Mouse (Mus musculus) forebrain, postnatal 0 days (tissue): ENCODE measurements around the gene Gm45808. TPM values are rescaled to one million over a fixed set of nuclear protein-coding genes. Genes with fewer than 3 reads are reported as not detected.
"Not testable (repeated sequence)": the region's sequence is repeated elsewhere in the genome, so short reads cannot be mapped to it uniquely, and the experiment has no call there.

Experiments
- ATAC-seq: fragments of 200-750 bp; cut with Nextera tagmentation; 2 replicates; pipeline ENCODE4 v1.8.0; 2017; ENCODE audit warnings: mild to moderate bottlenecking, moderate library complexity
- DNase-seq: peaks from one replicate; pipeline ENCODE4 v3.0.0-alpha.2; 2015
- H3K27ac ChIP-seq: fragments of 300-500 bp; sonication (generic); 2 replicates; pipeline ENCODE4 v1.5.1; 2014; ENCODE audit warnings: low read depth, mild to moderate bottlenecking, antibody characterized with exemption, low read length, moderate library complexity, mixed read lengths
- H3K27me3 ChIP-seq: fragments of 300-500 bp; sonication (generic); 2 replicates; pipeline ENCODE4 v1.6.1; 2014; ENCODE audit warnings: mild to moderate bottlenecking, low read length, mixed read lengths; ENCODE audit not compliant: insufficient read depth
- H3K36me3 ChIP-seq: fragments of 300-500 bp; sonication (generic); 2 replicates; pipeline ENCODE4 v1.6.1; 2014; ENCODE audit warnings: mild to moderate bottlenecking, moderate library complexity; ENCODE audit not compliant: insufficient read depth
- H3K4me1 ChIP-seq: fragments of 300-500 bp; sonication (generic); 2 replicates; pipeline ENCODE4 v1.6.1; 2014; ENCODE audit warnings: antibody characterized with exemption; ENCODE audit not compliant: insufficient read depth
- H3K4me2 ChIP-seq: fragments of 300-500 bp; sonication (generic); 2 replicates; pipeline ENCODE4 v1.6.1; 2014; ENCODE audit warnings: low read depth, mild to moderate bottlenecking, moderate library complexity
- H3K4me3 ChIP-seq: fragments of 300-500 bp; sonication (generic); 2 replicates; pipeline ENCODE4 v1.5.1; 2014; ENCODE audit warnings: low read depth, low read length, mixed read lengths
- H3K9ac ChIP-seq: fragments of 300-500 bp; sonication (generic); 2 replicates; pipeline ENCODE4 v1.6.1; 2014; ENCODE audit warnings: mild to moderate bottlenecking
- H3K9me3 ChIP-seq: fragments of 300-500 bp; sonication (generic); 2 replicates; pipeline ENCODE4 v1.6.1; 2016; ENCODE audit warnings: low read length
- CTCF ChIP-seq: sonication (generic); IDR thresholded peaks from 2 replicates; pipeline ENCODE4 v1.5.1; 2016; ENCODE audit warnings: antibody characterized with exemption, control low read depth, low read depth
- WGBS: fragments of 180-500 bp; shearing (Covaris S2); extraction: QIAGEN DNeasy Blood & Tissue Kit; methylation state at CpG from one replicate; pipeline ENCODE4 v1.1.7; 2014; 5-methylcytosine and 5-hydroxymethylcytosine counted together
- polyA plus RNA-seq: library from polyadenylated mRNA; unstranded; fragments of >200 nt; fragmentation: Nextera tagmentation; extraction: Ambion mirVana; gene quantifications from 2 replicates; pipeline ENCODE4 v1.2.1, GENCODE M21; 2015
- total RNA-seq: library from RNA; depleted of rRNA; stranded (reverse); fragments of >200 nt; gene quantifications from 2 replicates; pipeline ENCODE4 v1.2.3, GENCODE M21; 2014

The Gm45808 gene
- total and polyA plus RNA-seq, 2 experiments from 2014 or later, result not detected

GRCm38 (mm10) chr7:45491264-45491663 lies 4.7 kb upstream of the Gm45808 start:
- DNase-seq, result no peak
- 30% methylated on average over 3 of the region's 3 CpGs for WGBS
- Histone ChIP-seq H3K4me2 (no peak overlapping the region), H3K9me3 (no peaks in the 10 kb centered on the region), H3K27me3 (no peaks in the 10 kb centered on the region), H3K9ac (no peak overlapping the region), H3K27ac (no peak overlapping the region), H3K4me3 (no peak overlapping the region), H3K36me3 (peaks cover 38% of the 10 kb centered on the region), H3K4me1 (0 out of 2 replicates have a peak, but pooled peaks cover 6% of the 10 kb centered on the region)
- TF ChIP-seq CTCF, result no peak
- ATAC-seq, result no peak

GRCm38 (mm10) chr7:45490822-45491221 lies 4.2 kb upstream of the Gm45808 start:
- H3K27me3 ChIP-seq, result no peaks in the 10 kb centered on the region
- 0 out of 2 replicates have a peak, but pooled peaks cover 6% of the 10 kb centered on the region for H3K4me1 ChIP-seq
- H3K4me2 ChIP-seq, result no peak overlapping the region
- ATAC-seq (no peak), DNase-seq (no peak)
- no peak overlapping the region for H3K4me3 ChIP-seq
- peaks cover 34% of the 10 kb centered on the region for H3K36me3 ChIP-seq
- 60% methylated on average over 9 of the region's 9 CpGs for WGBS
- H3K9me3 ChIP-seq, result no peaks in the 10 kb centered on the region
- no peak overlapping the region for H3K9ac ChIP-seq
- no peak overlapping the region for H3K27ac ChIP-seq
- TF ChIP-seq CTCF, result no peak

DNA sequence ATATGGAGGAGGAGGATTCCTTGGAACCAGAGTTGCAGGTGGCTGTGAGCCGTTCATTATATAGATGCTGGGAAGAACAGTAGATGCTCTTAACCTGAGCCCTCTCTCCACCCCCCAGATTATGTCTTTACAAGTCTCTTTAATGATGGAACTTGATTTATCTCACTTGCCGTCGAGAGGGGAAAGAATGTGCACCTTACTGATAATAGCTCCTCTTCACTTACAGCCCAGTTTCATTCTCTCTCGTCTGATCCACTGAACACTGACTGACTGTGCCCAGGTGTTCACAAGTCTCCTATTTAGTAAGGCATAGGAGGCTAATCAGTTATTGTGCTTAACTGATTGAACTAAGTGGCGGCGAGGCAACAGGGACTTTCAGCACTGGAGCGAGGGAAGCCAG lies 3.0 kb upstream of the Gm45808 start:
- WGBS, result 73% methylated on average over 7 of the region's 7 CpGs
- H3K9ac ChIP-seq, result no peak overlapping the region
- no peaks in the 10 kb centered on the region for H3K27me3 ChIP-seq
- peaks cover 21% of the 10 kb centered on the region for H3K36me3 ChIP-seq
- H3K27ac ChIP-seq, result no peak overlapping the region
- TF ChIP-seq CTCF, result no peak
- no peak overlapping the region for H3K4me2 ChIP-seq
- no peak overlapping the region for H3K4me3 ChIP-seq
- no peaks in the 10 kb centered on the region for H3K9me3 ChIP-seq
- H3K4me1 ChIP-seq, result 0 out of 2 replicates have a peak, but pooled peaks cover 6% of the 10 kb centered on the region
- DNase-seq (no peak), ATAC-seq (no peak)

DNA sequence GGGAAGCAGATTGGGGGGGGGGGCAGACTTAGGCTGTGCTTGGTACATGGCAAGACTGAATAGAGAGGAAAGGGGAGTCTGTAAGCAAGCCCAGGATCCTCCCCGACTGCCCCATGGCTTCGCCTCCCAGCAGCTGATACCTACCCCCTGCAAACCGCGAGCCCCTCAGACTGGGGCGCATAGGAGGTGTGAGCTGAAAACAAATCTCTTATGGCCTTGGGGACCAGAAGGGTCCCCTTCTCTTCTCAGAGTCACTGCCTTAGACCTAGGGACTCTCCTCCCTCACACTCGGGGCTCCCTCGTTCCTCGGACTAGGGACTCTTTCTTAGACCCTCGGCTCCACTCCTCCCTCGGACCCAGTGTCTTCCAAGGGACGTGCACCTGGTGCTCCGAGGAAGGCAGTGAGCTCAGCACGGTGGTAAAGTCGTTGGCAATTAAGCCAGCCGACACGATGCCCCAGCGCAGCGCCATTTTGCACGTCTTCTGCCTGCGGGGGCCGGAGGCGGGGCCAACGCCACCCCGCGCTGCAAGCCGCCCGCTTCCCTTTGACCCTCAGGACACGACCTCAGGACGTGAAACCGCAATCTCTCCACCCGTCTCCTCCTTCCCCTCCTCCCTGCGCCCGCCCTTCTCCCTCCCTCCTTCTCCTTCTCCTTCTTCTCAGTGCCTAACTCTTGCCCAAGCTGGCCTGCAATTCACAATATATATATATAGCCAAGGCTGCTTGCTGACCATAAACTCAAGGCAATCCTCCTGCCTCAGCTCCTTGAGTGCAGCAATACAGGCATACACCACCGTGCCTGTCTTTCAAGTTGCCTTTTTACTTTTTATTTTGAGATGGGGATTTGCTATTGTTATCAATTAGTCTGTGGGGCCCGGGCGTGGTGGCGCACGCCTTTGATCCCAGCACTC lies 1.9 kb upstream of the Gm45808 start, which contains the start of gene Dhdh:
Dhdh (minus strand) TSS at position 513 of the 912 bp plus-strand sequence.
- Histone ChIP-seq H3K4me1 (0 out of 2 replicates have a peak, but pooled peaks cover 6% of the 10 kb centered on the region), H3K4me3 (peak within 1 kb of the TSS; percentile 31), H3K27me3 (no peaks in the 10 kb centered on the region), H3K27ac (peak within 1 kb of the TSS; percentile 80), H3K9me3 (no peaks in the 10 kb centered on the region), H3K36me3 (peaks cover 11% of the 10 kb centered on the region; the same call in 1 of the 2 replicates), H3K4me2 (peak within 1 kb of the TSS; percentile 48), H3K9ac (peak within 1 kb of the TSS; percentile 50)
- peak; percentile 69 for ATAC-seq
- 8% methylated on average over 36 of the region's 38 CpGs for WGBS
- no peak for DNase-seq
- no peak for TF ChIP-seq CTCF

- Histone ChIP-seq H3K4me1 (0 out of 2 replicates have a peak, but pooled peaks cover 6% of the 10 kb centered on the region), H3K4me2 (peak overlapping the region; percentile 48), H3K27ac (peak overlapping the region; percentile 80), H3K9me3 (no peaks in the 10 kb centered on the region), H3K4me3 (peak overlapping the region; percentile 31), H3K9ac (peak overlapping the region; percentile 50; the same call in 1 of the 2 replicates), H3K36me3 (peaks cover 4% of the 10 kb centered on the region; the same call in 1 of the 2 replicates), H3K27me3 (no peaks in the 10 kb centered on the region)
- TF ChIP-seq CTCF, result no peak
- WGBS, result 21% methylated on average over 11 of the region's 11 CpGs
- DNase-seq (peak; percentile 58), ATAC-seq (peak; percentile 63)
These were observed 1.3 kb upstream of the Gm45808 start for GRCm38 (mm10) chr7:45487861-45488292.

DNA sequence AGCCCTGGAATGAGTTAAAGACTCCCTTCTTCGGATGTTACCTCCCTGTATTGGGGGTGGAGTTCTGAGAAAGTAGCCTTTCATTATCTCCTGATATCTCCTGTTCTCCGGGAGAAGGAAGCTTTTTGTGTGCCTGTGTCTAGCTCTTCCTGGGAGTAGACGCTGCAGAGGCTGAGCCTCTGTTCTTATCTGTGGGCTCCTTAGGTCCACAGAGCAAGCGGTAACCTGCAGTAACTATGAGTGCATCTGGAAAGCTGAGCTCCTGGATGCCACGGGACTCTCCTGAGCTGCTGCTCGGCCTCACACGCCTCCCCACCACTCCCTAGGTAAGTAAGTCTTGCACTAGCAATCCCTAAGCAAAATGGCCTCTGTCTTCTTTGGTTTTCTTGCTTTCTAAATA lies 453 bp downstream of the Gm45808 start:
- no peak for DNase-seq
- Histone ChIP-seq H3K4me1 (0 out of 2 replicates have a peak, but pooled peaks cover 6% of the 10 kb centered on the region), H3K9me3 (no peaks in the 10 kb centered on the region), H3K9ac (no peak overlapping the region), H3K36me3 (no peaks in the 10 kb centered on the region), H3K4me3 (no peak overlapping the region), H3K4me2 (no peak overlapping the region), H3K27me3 (no peaks in the 10 kb centered on the region), H3K27ac (no peak overlapping the region)
- no peak for ATAC-seq
- WGBS, result 79% methylated on average over 7 of the region's 7 CpGs
- no peak for TF ChIP-seq CTCF

DNA sequence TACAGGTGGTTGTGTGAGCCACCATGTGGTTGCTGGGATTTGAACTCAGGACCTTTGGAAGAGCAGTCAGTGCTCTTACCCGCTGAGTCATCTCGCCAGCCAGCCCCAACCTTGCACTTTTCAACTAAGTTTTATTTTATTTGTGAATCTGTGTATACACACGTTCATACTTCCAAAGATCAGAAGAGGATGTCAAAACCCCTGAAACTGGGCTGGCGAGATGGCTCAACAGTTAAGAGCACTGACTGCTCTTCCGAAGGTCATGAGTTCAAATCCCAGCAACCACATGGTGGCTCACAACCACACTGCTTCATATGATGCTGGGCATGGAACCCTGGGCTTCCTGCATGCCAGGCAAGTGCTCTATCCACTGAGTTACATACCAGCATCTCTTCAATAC lies 1.6 kb downstream of the Gm45808 start:
- not testable (repeated sequence) for H3K4me2 ChIP-seq, H3K27ac ChIP-seq, H3K27me3 ChIP-seq, ATAC-seq, H3K9me3 ChIP-seq, H3K4me3 ChIP-seq, H3K36me3 ChIP-seq, H3K4me1 ChIP-seq, DNase-seq, H3K9ac ChIP-seq
- WGBS, result 95% methylated on average over 5 of the region's 5 CpGs
